27 mouse cellular contexts compared by ENCODE assay signal in genomic region chr16:96165723-96166264, GRCm38 (mm10). TPM values are rescaled to one million over a fixed set of nuclear protein-coding genes. Genes with fewer than 3 reads are reported as not detected.
DNase-seq lines count a peak whose midpoint lies in the region; ATAC-seq and TF ChIP-seq lines count a peak whose summit lies in the region.
"Had no signal": no experiment of that assay in that cellular context is flagged by ENCODE, and none has a peak within 500 bp of the region (broad histone marks: within the 10 kb centered on the region; RNA-seq: fewer than 3 reads in every experiment).

No protein-coding gene starts in this region.

- H3K4me2 ChIP-seq in forebrain, embryonic 16.5 days (ENCODE audit: low read length), result no peak overlapping the region
- H3K4me2 ChIP-seq: embryonic facial prominence, embryonic 15.5 days; heart, embryonic 12.5 days; hindbrain, embryonic 12.5 days; liver, embryonic 15.5 days; midbrain, embryonic 15.5 days; neural tube, embryonic 13.5 days had no signal

- no peak overlapping the region for H3K4me3 ChIP-seq in layer of hippocampus, adult 2 months
- no peak overlapping the region for H3K4me3 ChIP-seq in forebrain, embryonic 16.5 days (replicated peaks; ENCODE audit: low read length)
- H3K4me3 ChIP-seq: embryonic facial prominence, embryonic 15.5 days; heart, embryonic 12.5 days; hindbrain, embryonic 12.5 days; limb, embryonic 10.5 days; liver, embryonic 15.5 days; midbrain, embryonic 15.5 days; myocyte; neural tube, embryonic 13.5 days had no signal

- 59% methylated on average over 4 of the region's 4 CpGs for WGBS in forebrain, embryonic 16.5 days

- no peak for TF ChIP-seq CTCF in layer of hippocampus, adult 2 months (conservative IDR thresholded peaks at IDR 0.05)

- H3K4me1 ChIP-seq in forebrain, embryonic 16.5 days (replicated peaks; ENCODE audit: control insufficient read depth, insufficient read depth, low read length), result no peaks in the 10 kb centered on the region
- H3K4me1 ChIP-seq: embryonic facial prominence, embryonic 15.5 days; hindbrain, embryonic 12.5 days; limb, embryonic 10.5 days; liver, embryonic 15.5 days; midbrain, embryonic 15.5 days; neural tube, embryonic 13.5 days had no signal

- no peaks in the 10 kb centered on the region for H3K36me3 ChIP-seq in forebrain, embryonic 16.5 days (ENCODE audit: control insufficient read depth, insufficient read depth)
- H3K36me3 ChIP-seq: embryonic facial prominence, embryonic 15.5 days; heart, embryonic 12.5 days; hindbrain, embryonic 12.5 days; limb, embryonic 10.5 days; liver, embryonic 15.5 days; midbrain, embryonic 15.5 days; neural tube, embryonic 13.5 days had no signal

- H3K27ac ChIP-seq in layer of hippocampus, adult 2 months, result peak overlapping the region; percentile 18; the same call in 1 of the 2 replicates
- H3K27ac ChIP-seq in forebrain, embryonic 16.5 days (ENCODE audit: low read length), result peak overlapping the region; percentile 46
- H3K27ac ChIP-seq: embryonic facial prominence, embryonic 15.5 days; hindbrain, embryonic 12.5 days; limb, embryonic 10.5 days; liver, embryonic 15.5 days; midbrain, embryonic 15.5 days; neural tube, embryonic 13.5 days had no signal

- no peak for DNase-seq in cerebellum, postnatal 4 days (ENCODE audit: low spot score in 2 of 2)
- peak; percentile 18 to 26 for DNase-seq in layer of hippocampus, adult 2 months (ENCODE audit: low spot score in 2 of 2)
- no peak for DNase-seq in layer of hippocampus, adult 9-11 months
- DNase-seq in cerebellum, adult 9-10 months, result peak; percentile 90
- DNase-seq in kidney, adult 18-20 months, result no peak
- DNase-seq: adrenal gland, postnatal 14 days; gastrocnemius, postnatal 25 days; heart, adult 18-20 months; heart, postnatal 10 days; kidney, postnatal 4 days; liver; retina, postnatal 1 day; right cerebral cortex, postnatal 25 days; spleen, adult 18-20 months; thymus, postnatal 25 days had no signal

- ATAC-seq in cerebellum, adult (ENCODE audit: insufficient number of reproducible peaks, low FRiP score, low TSS enrichment), result peak; percentile 86
- peak; percentile 80 for ATAC-seq in forebrain, embryonic 16.5 days
- ATAC-seq in frontal cortex, adult (ENCODE audit: low TSS enrichment), result no peak
- ATAC-seq: midbrain, embryonic 15.5 days had no signal

- no peak overlapping the region for H3K9ac ChIP-seq in forebrain, embryonic 16.5 days (replicated peaks; ENCODE audit: low read depth, low read length)
- H3K9ac ChIP-seq: embryonic facial prominence, embryonic 15.5 days; heart, embryonic 12.5 days; hindbrain, embryonic 12.5 days; liver, embryonic 15.5 days; midbrain, embryonic 15.5 days; neural tube, embryonic 13.5 days had no signal

- H3K9me3 ChIP-seq in forebrain, embryonic 16.5 days (ENCODE audit: control insufficient read depth, low read length), result no peaks in the 10 kb centered on the region
- H3K9me3 ChIP-seq: embryonic facial prominence, embryonic 15.5 days; heart, embryonic 12.5 days; hindbrain, embryonic 12.5 days; limb, embryonic 10.5 days; liver, embryonic 15.5 days; midbrain, embryonic 15.5 days; neural tube, embryonic 13.5 days had no signal

- no peaks in the 10 kb centered on the region for H3K27me3 ChIP-seq in forebrain, embryonic 16.5 days (replicated peaks; ENCODE audit: control insufficient read depth, insufficient read depth, low read length)
- H3K27me3 ChIP-seq: embryonic facial prominence, embryonic 15.5 days; heart, embryonic 12.5 days; hindbrain, embryonic 12.5 days; liver, embryonic 15.5 days; midbrain, embryonic 15.5 days; neural tube, embryonic 13.5 days had no signal

RNA-seq across cellular contexts. Expression of gene Wrb, which starts 20.6 kb away (rescaled TPM):
- 10 to 100 TPM; 66.8 to 69.8 TPM for total RNA-seq in layer of hippocampus, adult 2 months (2021)
- 188 and 197 TPM in 2 replicates for polyA plus RNA-seq in forebrain, embryonic 16.5 days (2015; fragmentation: Nextera tagmentation; extraction: Ambion mirVana)

RNA-seq across cellular contexts. Expression of gene Lca5l, which starts 26.3 kb away (rescaled TPM):
- 1 to 10 TPM; 2.4 to 2.7 TPM for total RNA-seq in layer of hippocampus, adult 2 months (2021)
- polyA plus RNA-seq in forebrain, embryonic 16.5 days (2015; fragmentation: Nextera tagmentation; extraction: Ambion mirVana), result 0.76 and 1.2 TPM in 2 replicates
- total RNA-seq: megakaryocyte-erythroid progenitor cell, adult 5-6 weeks had no signal

RNA-seq across cellular contexts. Expression of gene Sh3bgr, which starts 34.5 kb away (rescaled TPM):
- total RNA-seq in layer of hippocampus, adult 2 months (2021), result 1 to 10 TPM; 2.1 to 3.3 TPM
- polyA plus RNA-seq in forebrain, embryonic 16.5 days (2015; fragmentation: Nextera tagmentation; extraction: Ambion mirVana), result 1.0 and 2.1 TPM in 2 replicates

RNA-seq across cellular contexts. Expression of gene Hmgn1, which starts 38.3 kb away (rescaled TPM):
- 10 to 100 TPM; 68.5 to 73.7 TPM for total RNA-seq in layer of hippocampus, adult 2 months (2021)
- polyA plus RNA-seq in forebrain, embryonic 16.5 days (2015; fragmentation: Nextera tagmentation; extraction: Ambion mirVana), result 432 and 519 TPM in 2 replicates

Comparison
In these comparisons a context has a peak if more than half of its experiments do, and no peak if none do; other contexts are left out.
1. DNase-seq: peak in layer of hippocampus, adult 2 months (2 of 2) and cerebellum, adult 9-10 months (single experiment); none in cerebellum, postnatal 4 days (0 of 2), layer of hippocampus, adult 9-11 months (single experiment) and kidney, adult 18-20 months (single experiment).